Mouse (Mus musculus) brain, embryonic 14.5 days (tissue): ENCODE data around the gene Snrk.

Source experiments
- CTCF ChIP-seq: fragments of 200-500 bp; IDR thresholded peaks from 2 replicates; pipeline ENCODE4 v1.5.1; 2012; ENCODE audit warnings: inconsistent platforms, mild to moderate bottlenecking, moderate library complexity, borderline replicate concordance; ENCODE audit not compliant: insufficient read depth, insufficient read length; ENCODE audit errors: extremely low read depth
- POLR2A ChIP-seq: fragments of 200-500 bp; IDR thresholded peaks from 2 replicates; pipeline ENCODE4 v1.6.1; 2012; ENCODE audit warnings: mild to moderate bottlenecking, inconsistent platforms, borderline replicate concordance; ENCODE audit not compliant: poor library complexity, insufficient read depth, insufficient read length, severe bottlenecking; ENCODE audit errors: extremely low read depth

GRCm38 (mm10) chr9:122091782-122092228 is 25.3 kb upstream of the Snrk start:
- TF ChIP-seq CTCF (no peak), POLR2A (no peak)
